Mouse (Mus musculus): Measurements from ENCODE around the gene Mmp2.
"Not testable (repeated sequence)": the region's sequence is repeated elsewhere in the genome, so short reads cannot be mapped to it uniquely, and the experiment has no call there.

The Mmp2 gene

DNA sequence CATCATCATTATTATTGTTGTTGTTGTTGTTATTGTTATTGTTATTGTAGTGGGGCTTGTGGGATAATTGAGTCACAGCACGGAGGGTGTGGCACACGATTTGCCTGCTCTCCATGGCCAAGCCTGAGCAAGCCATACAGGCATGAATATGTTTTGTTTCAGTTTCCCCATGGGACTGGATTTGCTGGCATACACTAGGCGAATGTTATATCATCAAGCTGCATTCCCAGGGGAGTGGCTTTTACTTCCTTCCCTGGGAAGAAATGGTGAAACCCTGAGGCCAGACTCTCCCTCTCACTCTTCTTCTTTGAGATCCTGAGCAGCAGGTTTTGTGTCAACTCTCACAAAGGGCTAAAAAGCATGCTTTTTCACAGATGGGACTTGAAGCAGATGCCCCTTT, 11.5 kb downstream of the Mmp2 start:
- DNase-seq (ENCODE audit: low read depth, low spot score), result no peak

DNA sequence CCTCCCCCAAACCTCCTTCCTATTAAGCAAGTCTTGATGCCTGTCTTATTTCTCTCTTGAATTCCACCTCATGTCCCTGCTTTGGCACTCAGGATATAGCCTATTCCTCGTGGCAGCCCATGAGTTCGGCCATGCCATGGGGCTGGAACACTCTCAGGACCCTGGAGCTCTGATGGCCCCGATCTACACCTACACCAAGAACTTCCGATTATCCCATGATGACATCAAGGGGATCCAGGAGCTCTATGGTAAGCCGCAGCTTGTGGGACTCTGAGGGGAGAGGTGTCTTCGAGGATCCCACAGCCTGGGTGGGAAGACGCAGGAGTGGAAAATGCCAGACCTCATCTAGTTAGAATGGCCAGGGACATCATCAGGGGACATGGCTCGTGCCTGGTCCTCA, 12.1 kb downstream of the Mmp2 start:
- no peak for DNase-seq (ENCODE audit: low read depth, low spot score)

DNA sequence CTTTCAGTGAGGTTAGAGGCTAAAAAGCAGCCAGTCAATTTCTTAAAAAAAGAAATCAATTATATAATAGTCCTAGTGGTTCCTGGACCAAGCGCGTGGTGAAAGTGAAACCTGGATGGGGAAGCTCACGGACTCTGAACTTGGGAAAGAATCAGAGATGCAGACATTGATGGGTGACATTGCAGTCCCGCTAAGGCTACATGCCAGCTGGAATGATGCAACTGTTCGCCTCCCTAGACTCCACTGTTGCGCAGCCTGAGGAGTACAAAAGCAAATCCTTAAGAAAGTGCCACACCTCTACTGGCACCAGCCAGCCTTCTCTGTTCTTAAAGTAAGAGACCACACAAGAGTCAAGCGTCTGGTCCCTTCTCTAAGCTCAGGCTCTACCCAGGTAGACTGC, 12.8 kb downstream of the Mmp2 start:
- no peak for DNase-seq (ENCODE audit: low read depth, low spot score)

DNA sequence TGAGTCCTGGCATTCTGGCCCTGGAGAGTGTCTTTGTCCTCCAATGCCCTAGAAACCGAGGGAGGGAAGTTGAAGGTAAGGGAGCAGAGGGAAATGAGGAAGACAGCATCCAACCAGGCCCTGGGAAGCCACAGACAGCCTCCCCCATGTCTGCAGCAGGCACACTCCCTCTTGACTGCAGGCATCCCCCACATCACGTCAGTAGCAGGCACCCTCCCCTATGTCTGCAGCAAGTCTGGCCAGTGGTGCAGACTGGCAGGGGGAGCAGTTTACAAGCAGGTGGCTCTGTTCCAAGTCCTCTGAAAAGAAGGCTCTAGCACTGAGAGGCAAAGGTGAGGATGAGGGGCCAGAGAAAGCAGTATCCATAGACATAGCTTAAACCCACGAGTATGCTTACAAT, 19.6 kb downstream of the Mmp2 start:
- DNase-seq (ENCODE audit: low read depth, low spot score), result no peak

DNA sequence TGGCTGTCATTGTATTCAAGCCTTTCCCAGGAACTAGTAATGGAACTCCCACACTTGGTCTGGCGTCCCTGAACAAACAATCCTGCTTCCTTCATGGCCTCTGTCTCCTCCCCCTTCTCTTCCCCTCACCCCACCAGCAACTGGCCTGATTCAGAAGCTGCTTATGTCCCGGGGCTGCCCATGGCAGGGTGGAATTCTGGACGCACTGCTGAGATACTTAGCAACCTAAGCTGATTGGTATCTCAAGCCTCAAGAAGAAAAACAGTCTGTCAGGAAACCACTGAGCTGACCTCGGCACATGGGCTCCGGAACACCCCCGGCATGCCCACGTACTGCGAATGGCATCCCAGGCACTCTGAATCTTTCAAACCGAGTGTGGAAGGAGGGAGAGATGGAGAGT, 20.2 kb downstream of the Mmp2 start:
- peak; percentile 77 for DNase-seq (ENCODE audit: low read depth, low spot score)

DNA sequence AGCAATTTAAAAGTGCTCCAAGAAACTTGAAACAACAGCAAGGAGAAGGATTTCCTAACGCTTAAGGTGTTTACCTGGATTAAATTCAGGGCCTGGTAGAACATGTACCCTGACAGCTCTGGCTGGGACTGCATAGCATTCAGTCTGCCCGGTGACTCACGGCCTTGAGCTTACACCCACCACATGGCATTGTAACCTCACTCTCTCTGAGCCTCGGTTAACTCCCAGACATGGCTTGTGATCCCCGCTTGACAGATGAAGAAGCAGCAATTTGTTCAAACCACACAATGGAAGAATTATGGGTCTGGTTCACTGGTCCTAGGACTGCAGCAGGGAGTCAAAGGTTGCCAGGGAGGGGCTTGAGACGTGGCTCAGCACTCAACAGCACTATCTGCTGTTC, 22.2 kb downstream of the Mmp2 start:
- no peak for DNase-seq (ENCODE audit: low read depth, low spot score)

DNA sequence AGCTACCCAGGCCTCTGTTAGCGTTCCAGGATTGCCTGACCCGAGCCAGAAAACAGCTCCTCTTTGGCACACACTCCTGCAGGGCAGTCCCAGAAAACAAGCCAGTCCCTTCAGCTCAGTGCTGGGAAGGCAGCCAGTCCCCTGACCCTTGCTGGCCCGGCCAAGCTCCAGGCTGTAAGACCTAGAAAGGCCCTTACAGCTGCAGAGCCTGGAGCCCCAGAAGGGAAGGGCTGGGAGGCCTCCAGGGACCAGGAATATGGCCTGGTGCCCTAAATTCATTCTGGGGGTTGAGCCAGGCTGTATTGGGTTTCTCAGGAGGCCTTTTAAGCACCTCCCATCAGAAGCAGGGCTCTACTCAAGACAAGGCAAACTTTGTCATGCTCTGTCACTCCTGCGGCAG, 23.1 kb downstream of the Mmp2 start:
- DNase-seq (ENCODE audit: low read depth, low spot score), result no peak

DNA sequence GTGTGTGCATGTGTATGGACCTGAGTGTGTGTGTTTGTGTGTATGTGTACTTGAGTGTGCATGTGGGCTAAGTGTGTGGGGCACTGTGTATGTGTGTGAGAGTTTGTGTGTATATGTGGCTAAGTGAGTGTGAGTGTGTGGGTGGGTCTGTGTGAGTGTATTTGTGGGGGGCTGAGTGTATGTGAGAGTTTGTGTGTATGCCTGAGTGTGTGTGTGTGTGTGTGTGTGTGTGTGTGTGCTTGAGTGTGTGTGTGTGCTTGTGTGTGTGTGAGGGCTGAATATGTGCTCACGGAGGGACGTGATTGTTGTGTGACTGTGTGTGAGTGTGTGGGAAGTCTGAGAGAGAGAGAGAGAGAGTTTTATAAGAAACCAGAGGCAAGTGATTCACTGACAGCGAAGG, 24.3 kb downstream of the Mmp2 start:
- DNase-seq (ENCODE audit: low read depth, low spot score), result no peak

DNA sequence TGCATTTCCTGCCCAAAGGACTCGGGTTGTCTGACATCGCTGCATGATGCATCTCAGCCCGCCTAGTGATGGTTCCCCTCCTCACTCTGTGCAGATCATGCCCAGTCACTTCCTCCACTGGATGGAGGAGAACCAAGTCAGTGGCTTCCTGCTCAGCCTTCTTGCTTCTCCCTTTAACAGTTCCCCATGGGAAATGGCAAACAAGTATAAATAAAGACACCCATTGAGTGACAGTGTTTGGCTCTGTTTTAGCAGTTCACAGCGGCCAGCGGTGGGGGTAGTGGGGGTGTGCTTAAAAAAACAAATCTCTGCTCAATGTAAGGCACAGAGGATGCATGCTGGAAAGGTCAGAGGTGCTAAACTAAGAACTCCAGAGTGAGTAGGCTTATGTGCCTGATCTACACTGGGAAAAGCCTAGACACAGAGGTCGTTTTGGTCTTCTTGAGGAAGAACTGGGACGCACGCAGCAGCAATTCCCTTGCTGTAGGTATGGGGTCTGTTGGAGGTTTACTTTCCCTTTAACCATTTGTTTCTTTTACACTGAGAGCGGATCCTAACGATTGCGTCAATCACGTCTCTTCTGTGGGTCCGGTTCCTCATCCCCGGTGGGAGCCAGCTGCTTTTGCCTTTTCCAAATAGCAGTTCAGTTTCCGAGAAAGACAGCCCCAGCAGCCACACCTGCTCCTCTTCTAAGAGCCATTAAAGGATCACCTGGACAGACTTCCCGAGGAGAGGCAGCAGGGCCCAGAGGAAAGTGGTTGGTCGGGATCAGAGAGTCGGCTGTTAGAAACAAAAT, 26.3 kb downstream of the Mmp2 start:
- no peak for DNase-seq (ENCODE audit: low read depth, low spot score)

DNA sequence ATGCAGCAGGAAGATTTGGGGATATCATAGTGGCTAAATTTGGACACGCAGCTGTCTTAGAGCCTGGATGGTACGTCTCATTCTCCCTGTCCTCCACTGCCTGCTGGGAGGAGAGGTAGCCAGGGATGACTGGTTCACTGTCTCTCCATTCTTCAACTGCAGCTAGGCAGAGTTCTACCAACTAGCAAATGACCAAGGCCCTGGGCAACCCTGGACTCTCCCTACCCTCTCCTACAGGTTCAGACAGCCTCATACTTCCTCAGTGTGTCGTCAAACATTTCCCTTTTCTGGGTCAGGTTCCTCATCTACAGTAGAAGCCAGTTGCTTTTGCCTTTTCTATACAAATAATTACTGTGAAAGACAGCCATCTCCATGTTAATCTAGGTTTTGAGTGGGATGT, 27.6 kb downstream of the Mmp2 start:
- DNase-seq (ENCODE audit: low read depth, low spot score), result no peak

DNA sequence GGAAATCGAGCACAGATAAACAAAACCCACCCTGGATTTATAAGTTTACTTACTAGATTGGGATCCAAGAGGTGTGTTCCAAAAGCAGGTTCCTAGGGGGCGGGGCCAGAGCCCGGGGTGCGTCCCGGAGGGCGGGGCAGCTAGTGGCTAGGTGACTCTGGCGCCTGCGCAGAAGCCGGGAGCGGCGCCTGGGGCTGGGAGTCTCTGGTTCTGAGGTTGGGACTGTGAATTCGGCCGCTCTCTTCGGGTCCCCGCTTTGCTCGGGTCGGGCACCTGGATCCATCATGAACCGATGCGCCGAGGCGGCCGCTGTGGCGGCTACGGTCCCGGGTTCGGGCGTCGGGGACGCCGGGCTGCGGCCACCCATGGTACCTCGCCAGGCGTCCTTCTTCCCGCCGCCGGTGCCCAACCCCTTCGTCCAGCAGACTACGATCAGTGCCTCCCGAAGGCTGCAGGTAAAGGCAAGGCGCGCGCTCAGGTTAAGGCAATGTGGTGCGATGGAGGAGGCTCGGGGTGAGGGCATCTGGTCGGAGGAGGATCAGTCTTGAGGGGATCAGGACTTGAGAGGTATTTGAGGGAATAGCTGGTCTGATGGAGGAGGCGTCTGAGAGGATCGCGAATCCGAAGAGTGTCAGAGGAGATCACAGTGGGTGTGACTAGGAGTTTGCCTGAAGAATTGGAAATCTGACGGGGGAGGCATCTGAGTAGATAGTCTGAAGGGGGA, 28.2 kb downstream of the Mmp2 start, which contains the start of gene Lpcat2:
Lpcat2 (plus strand) TSS at position 169 of the 724 bp plus-strand sequence.
- peak; percentile 68 for DNase-seq (ENCODE audit: low read depth, low spot score)

DNA sequence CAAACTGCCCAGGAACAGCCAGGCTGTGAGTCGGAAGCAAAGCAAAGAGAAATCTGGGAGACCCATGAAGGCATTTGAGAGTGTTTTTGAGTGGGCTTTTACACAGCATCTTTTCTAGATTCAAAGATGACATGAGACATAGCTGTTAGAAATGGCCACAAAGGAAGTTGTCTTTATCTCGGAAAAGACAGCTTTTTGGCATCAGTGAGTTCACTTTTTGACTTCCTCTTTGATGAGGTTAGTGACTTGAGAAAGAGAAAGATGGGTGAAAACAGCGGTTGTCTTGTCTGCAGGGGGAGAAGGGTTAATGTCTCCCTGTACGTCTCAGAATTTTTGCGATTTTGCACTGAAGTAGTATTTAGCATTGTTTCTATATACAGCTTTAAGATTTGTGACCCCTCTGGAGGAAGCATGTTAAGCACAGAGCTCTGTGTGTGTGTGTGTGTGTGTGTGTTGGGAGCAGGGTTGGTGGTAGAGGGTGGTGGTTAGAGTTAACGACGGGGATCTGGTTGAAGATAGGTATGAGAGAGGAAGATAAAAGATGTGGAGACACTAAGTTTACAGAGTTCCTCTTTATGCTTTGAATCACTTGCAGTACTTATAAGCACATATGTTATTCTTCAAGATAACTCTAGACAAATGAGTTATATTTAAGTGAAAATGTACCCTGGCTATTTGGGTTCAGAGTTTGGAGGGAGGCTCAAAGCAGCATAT, 29.3 kb downstream of the Mmp2 start:
- no peak for DNase-seq (ENCODE audit: low read depth, low spot score)

DNA sequence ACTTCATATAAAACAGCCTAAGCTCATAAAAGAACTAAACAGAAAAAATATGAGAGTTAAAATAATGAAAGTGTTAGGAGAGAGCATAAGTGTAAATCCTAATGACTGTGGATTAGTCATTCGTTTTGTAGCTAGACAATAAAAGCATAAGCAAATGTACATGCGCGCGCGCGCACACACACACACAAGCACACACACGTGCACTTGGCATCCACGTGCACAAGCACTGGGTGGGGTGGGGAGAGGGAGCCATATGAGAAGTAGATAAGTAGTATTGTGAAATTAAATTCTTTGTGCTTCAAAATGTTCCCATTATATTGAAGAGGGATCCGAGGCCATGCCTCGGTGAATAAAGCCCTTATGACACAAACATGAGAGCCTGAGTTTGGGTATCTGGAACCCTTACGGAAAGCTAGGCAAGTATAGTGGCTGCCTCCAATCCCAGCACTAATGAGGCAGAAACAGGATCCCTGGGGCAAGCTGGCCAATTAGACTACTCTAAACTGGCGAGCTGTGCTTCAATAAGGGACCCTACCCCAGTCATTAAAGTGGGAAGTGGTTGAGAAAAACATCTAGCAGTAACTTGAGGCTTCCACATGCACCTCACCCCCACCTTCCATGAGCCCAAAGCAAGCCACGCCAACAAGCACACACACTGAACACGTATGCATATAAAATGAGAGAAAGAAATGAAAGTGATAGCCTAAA, 31.5 kb downstream of the Mmp2 start:
- DNase-seq (ENCODE audit: low read depth, low spot score), result no peak

DNA sequence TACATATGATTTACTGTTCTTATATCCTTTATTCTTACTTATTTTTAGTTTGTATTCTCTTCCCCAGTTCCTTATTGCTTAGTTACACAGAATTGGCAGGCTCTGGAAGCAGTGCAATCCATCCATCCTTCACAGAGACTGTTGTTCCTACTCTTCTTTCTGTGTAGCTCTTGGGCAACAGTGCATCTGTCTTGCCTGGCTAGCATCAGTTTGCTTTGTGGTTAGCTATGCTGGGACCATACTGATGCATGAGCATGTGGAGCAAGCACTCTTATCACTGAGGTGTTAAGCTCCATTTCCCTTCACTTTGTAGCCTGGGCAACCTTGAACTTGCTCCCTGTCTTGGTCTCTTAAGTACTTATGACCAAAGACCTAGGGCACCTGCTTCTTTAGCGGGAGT, 34.9 kb downstream of the Mmp2 start:
- DNase-seq (ENCODE audit: low read depth, low spot score), result no peak

DNA sequence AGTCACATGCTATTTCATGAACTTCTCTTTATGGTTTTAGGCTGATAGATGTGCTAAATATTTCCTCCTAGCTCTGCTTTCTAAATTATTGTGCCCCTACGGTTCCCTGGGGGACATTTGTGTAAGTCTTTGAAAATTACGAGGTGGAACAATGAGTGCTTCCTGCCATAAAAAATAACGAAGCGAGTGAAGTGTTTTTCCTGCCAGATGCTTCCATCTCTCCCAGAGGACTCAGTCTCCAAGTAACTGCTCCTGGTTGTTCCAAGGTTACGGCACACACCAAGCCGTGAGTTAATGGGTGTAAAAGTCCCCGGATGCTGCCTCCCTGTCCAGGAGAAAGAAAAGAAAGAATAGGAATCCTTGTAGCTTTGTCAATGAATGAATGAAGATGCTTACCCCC, 43.2 kb downstream of the Mmp2 start:
- DNase-seq (ENCODE audit: low read depth, low spot score), result no peak

DNA sequence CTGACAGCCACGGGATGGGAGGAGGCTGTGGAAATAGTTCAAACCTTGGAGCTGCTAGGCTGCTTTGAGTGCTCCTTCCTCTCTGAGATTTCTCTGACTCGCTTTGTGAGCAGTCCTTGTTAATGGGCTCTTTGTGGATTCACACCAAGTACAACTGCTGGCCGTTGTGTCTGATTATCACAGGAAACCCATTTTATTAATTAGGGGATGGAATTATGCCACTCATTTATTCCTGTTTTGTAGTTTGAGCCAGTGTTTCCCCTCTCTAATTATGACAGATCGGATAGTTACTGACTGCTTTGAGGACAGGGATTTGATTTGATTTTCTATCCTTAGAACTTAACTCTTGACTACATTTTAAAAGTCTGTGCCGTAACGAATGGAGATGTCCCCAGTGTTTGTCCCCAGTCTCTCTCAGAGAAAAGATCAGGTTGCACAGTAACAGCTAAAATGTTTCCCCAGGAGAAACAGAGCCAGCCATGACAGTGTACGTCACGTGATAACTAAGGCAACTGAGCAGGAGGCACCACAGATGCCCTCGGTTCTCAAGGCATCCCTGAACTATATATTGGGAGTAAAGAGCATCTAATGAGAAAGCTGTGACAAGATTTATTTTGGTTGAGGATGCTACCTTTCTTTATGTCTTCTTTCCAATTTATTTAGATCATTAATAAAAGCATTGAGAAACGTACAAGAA, 45.1 kb downstream of the Mmp2 start:
- DNase-seq (ENCODE audit: low read depth, low spot score), result no peak

DNA sequence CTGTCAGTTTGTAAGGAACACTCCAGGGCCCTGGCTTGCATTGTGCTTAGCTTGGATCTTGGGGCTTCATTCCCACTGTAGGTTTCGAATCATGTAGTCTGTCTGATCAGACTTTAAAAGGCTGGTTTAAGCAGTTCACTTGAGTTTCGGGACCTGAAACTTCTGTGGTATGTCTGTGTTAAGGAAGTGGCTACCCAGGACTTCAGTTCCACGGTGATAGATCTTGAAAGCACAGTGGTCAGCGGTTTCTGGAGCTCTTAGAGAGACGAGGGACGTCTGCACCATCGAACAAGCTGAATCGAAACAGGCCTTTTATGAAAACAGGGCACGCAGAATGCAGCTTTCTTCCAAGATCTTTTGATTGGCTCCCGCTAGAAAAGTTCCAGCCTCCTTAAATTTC, 48.7 kb downstream of the Mmp2 start:
- DNase-seq (ENCODE audit: low read depth, low spot score), result no peak

DNA sequence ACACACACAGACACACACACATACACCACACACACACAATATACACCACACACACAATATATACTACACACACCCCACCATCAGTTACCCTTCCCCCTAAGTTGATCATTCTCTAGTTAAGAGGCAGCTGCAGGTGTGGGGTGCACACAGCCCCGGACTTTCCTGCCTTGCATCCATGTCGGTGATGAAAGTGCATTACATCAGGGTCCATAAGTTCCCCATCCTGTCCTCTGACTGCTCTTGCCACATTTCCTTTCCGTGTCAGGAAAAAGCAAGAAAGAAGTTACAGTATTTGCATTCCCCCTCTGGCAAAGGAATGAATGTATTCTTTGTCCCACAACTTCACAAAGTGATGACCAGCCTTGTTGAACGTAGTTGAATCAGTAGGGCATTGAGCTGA, 54.2 kb downstream of the Mmp2 start:
- DNase-seq (ENCODE audit: low read depth, low spot score), result no peak

DNA sequence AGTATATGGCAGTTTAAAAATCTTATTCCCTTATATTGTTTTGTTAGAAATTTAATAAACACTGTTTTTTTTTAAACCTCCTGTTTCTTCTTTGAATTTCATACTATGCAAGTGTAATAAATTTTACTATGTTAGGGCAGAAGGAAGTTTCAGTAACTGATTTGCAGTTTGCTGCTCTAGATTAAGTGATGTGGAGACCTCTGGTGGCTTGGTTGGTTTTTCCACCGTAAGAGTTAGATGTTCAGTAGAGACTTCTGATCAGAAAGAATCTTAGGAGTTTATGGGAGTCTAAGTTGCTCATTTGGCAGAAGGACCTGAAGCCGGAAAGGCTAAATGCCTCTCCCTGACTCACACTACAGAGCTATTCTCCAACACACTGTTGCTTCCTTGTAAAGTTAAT, 56.7 kb downstream of the Mmp2 start:
- no peak for DNase-seq (ENCODE audit: low read depth, low spot score)

DNA sequence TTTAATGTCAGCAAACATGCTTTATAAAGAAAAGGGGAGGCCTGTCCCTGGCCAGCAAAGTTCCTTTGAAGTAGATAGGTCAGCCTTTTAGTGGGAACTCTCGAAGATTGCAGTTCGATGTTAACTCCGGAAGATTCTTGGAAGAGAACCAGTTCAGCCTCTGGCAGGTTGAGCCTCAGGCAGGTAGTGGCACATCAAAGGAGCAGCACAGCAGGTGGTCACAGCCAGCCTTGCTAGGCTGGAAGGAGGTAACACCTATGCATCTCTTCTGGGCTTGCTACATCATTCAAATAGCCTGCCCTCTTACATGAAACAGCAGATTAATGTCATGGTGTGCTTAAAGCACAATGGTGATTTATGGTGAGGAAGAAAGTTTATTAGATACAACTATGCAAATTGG, 65.1 kb downstream of the Mmp2 start:
- DNase-seq (ENCODE audit: low read depth, low spot score), result not testable (repeated sequence)

DNA sequence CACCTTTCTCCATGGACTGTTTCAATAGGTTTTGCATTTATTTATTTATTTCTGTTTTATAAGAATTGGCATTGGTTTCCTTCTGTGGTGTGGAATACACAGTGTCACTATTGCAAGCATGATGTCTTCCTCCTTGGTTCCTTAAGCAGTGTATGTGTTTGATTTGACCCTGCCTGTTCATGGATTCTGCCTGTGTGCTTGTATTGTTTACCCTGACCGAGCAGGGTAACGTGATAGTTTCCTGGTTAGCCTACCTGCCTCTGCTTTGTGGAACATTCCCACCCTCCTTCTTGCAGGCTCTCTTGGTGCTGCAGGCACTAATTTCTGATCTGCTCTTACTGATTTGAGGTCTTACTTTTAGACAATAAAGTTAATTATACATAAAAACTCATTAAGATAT, 66.8 kb downstream of the Mmp2 start:
- no peak for DNase-seq (ENCODE audit: low read depth, low spot score)
